Mouse (Mus musculus): ENCODE data around the gene 1700066M21Rik. TPM values are rescaled to one million over a fixed set of nuclear protein-coding genes. Genes with fewer than 3 reads are reported as not detected.

1700066M21Rik gene
- 10 to 100 TPM; 19.9 to 23.6 (median 21.9) TPM for total RNA-seq (2022)

GRCm38 (mm10) chr1:57377376-57378341 is at the start of gene 1700066M21Rik:
1700066M21Rik (plus strand) TSS chr1:57377620.
- DNase-seq (ENCODE audit: low spot score in 2 of 2): peak; percentile 85 to 91

- DNase-seq (ENCODE audit: low spot score in 2 of 2): no peak
Observed at GRCm38 (mm10) chr1:57329285-57330093, 47.9 kb upstream of the 1700066M21Rik start.

GRCm38 (mm10) chr1:57330228-57330627 is 47.2 kb upstream of the 1700066M21Rik start:
- DNase-seq (ENCODE audit: low spot score in 2 of 2): no peak

- DNase-seq (ENCODE audit: low spot score in 2 of 2): no peak
Observed at GRCm38 (mm10) chr1:57332040-57332439, 45.4 kb upstream of the 1700066M21Rik start.

GRCm38 (mm10) chr1:57333550-57334213 is 43.7 kb upstream of the 1700066M21Rik start:
- no peak for DNase-seq (ENCODE audit: low spot score in 2 of 2)

- no peak for DNase-seq (ENCODE audit: low spot score in 2 of 2)
Observed at GRCm38 (mm10) chr1:57335200-57335599, 42.2 kb upstream of the 1700066M21Rik start.

GRCm38 (mm10) chr1:57339156-57339796 is 38.1 kb upstream of the 1700066M21Rik start:
- DNase-seq (ENCODE audit: low spot score in 2 of 2): no peak

GRCm38 (mm10) chr1:57341197-57341596 is 36.2 kb upstream of the 1700066M21Rik start:
- DNase-seq (ENCODE audit: low spot score in 2 of 2): no peak

- DNase-seq (ENCODE audit: low spot score in 2 of 2): no peak
Observed at GRCm38 (mm10) chr1:57347487-57347886, 29.9 kb upstream of the 1700066M21Rik start.

- no peak for DNase-seq (ENCODE audit: low spot score in 2 of 2)
Observed at GRCm38 (mm10) chr1:57351941-57352340, 25.5 kb upstream of the 1700066M21Rik start.

GRCm38 (mm10) chr1:57358546-57358945 is 18.9 kb upstream of the 1700066M21Rik start:
- no peak for DNase-seq (ENCODE audit: low spot score in 2 of 2)

- DNase-seq (ENCODE audit: low spot score in 2 of 2): no peak
Observed at GRCm38 (mm10) chr1:57367446-57367845, 10.0 kb upstream of the 1700066M21Rik start.

GRCm38 (mm10) chr1:57369111-57369510 is 8.3 kb upstream of the 1700066M21Rik start:
- DNase-seq (ENCODE audit: low spot score in 2 of 2): no peak

GRCm38 (mm10) chr1:57370451-57370850 is 7.0 kb upstream of the 1700066M21Rik start:
- no peak for DNase-seq (ENCODE audit: low spot score in 2 of 2)

- DNase-seq (ENCODE audit: low spot score in 2 of 2): no peak
Observed at GRCm38 (mm10) chr1:57375276-57375675, 2.1 kb upstream of the 1700066M21Rik start.

GRCm38 (mm10) chr1:57376806-57377205 is 614 bp upstream of the 1700066M21Rik start:
- DNase-seq (ENCODE audit: low spot score in 2 of 2): no peak

- DNase-seq (ENCODE audit: low spot score in 2 of 2): no peak
Observed at GRCm38 (mm10) chr1:57386519-57386918, 9.1 kb downstream of the 1700066M21Rik start.

GRCm38 (mm10) chr1:57387876-57388275 is 10.5 kb downstream of the 1700066M21Rik start:
- peak in 1 of 2 experiments; percentile 72 for DNase-seq (ENCODE audit: low spot score in 2 of 2)

- no peak for DNase-seq (ENCODE audit: low spot score in 2 of 2)
Observed at GRCm38 (mm10) chr1:57388402-57389155, 11.2 kb downstream of the 1700066M21Rik start.

All from left cerebral cortex, adult 8-10 months (tissue).